Mouse (Mus musculus) left cerebral cortex, adult 2 months (tissue): ENCODE measurements around the gene Rnh1. TPM values are rescaled to one million over a fixed set of nuclear protein-coding genes. Genes with fewer than 3 reads are reported as not detected.

Source experiments
- DNase-seq, 2 experiments: peaks; one replicate each; pipeline ENCODE4 v3.0.0; 2021 to 2022; ENCODE audit warnings: low spot score in 2 of 2, mixed read lengths in 1 of 2; ENCODE audit errors: extremely low spot score in 1 of 2
- H3K27ac ChIP-seq: fragments of 200-600 bp; 2 replicates; pipeline ENCODE4 v1.8.1; 2022
- H3K4me3 ChIP-seq: fragments of 200-600 bp; 2 replicates; pipeline ENCODE4 v1.8.1; 2022
- CTCF ChIP-seq: fragments of 200-600 bp; IDR thresholded peaks from 2 replicates; pipeline ENCODE4 v1.8.1; 2022; ENCODE audit warnings: antibody characterized with exemption, mild to moderate bottlenecking, moderate library complexity
- intact Hi-C: fragments of 180-260 bp; cut with DNase I; formaldehyde crosslinking; loops from one replicate; pipeline ENCODE4 v1.15.1; 2025
- total RNA-seq, 2 experiments: library from RNA; stranded (reverse); gene quantifications; 2 replicates each; pipeline ENCODE4 v1.2.3; 2021

The Rnh1 gene
- total RNA-seq, 2 experiments from 2014 or later: 36.5 to 37.3 TPM

DNA sequence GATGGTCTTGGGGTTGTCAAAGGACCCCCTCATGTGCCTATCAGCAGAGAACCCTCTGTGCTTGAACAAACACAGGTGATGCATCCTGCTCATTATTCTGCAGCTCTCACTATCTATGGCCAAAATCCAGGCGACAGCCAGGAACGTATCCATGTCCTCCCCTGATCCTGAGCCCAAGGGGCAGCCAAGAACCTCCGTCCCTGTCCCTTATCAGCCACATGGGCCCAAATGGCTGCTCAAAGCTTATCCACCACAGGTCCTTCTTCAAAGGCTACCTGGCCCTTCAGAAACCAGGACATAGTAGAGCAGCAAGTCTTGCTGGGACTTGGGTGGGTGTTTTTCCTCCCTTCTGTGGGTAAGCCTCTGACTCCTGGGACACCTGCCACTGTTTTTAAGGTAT lies 15.5 kb upstream of the Rnh1 start:
- H3K4me3 ChIP-seq: no peak overlapping the region
- TF ChIP-seq CTCF: no peak
- no peak overlapping the region for H3K27ac ChIP-seq
- intact Hi-C loops: no loop called here
- no peak for DNase-seq

DNA sequence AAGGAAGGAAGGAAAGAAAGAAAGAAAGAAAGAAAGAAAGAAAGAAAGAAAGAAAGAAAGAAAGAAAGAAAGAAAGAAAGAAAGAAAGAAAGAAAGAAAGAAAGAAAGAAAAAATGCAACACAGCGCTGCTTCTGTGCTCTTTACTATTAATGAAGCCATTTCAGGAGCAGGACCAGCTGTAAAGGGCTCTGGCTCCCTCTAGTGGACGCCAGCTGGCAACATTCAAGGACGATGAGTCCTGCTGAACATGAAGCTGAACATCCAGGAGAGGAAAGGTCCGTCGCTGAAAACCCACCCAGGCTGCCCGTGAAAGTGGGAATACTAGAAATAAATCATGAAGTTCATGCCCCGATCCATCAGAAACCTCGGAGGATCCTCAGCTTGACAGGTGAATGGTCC lies 3.5 kb upstream of the Rnh1 start:
- intact Hi-C loops: loop anchor here (1.0 to 5.0 kb wide), 3 partner anchors 84 to 331 kb away; partner anchors contain the start of gene Scgb1c1
- peak; percentile 89 for TF ChIP-seq CTCF
- H3K27ac ChIP-seq: no peak overlapping the region
- peak; percentile 82 to 85 for DNase-seq
- H3K4me3 ChIP-seq: no peak overlapping the region

DNA sequence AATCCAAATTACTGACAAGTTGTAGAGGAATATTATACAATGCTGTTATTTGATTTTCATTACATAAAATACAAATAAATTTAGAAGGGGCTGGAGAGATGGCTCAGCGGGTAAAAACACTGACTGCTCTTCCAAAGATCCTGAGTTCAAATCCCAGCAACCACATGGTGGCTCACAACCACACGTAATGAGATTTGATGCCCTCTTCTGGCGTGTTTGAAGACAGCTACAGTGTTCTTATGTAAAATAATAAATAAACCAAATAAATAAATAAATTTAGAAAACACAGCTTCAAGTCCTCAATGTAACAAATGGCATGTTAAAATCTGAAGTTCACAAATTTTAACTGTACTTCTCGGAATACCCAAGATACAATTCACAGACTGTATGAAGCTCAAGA lies 2.4 kb upstream of the Rnh1 start:
- Histone ChIP-seq H3K27ac (no peak overlapping the region), H3K4me3 (no peak overlapping the region)
- intact Hi-C loops: loop anchor here (5.0 kb wide), 1 partner anchor 268 kb away; no protein-coding TSS in a partner anchor
- no peak for DNase-seq
- TF ChIP-seq CTCF: peak; percentile 8; the same call in 1 of the 2 replicates

DNA sequence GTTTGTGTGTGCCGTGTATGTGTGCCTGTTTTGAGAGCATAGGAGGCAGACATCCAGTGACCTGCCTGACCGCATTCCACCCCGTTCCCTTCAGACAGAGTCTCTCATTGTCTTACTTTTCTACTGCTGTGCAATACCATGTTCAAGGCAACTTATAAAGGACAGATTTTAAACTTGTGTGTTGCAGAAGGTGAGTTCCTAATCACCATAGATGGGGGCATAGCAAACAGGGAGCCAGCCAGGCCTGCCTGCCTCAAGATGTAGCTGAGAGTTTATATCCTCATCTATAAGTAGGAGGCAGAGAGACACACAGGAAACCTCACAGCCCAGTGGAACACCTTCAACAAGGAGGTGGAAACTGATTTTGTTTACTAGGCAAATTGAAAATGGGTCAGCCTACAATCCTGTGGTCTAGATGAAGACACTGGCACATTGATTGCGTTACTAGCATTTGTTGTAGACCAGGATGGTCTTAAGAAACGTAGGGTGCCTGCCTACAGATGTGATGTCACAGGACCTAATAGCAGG lies 730 bp upstream of the Rnh1 start:
- intact Hi-C loops: loop anchor here (2.0 to 5.0 kb wide), 4 partner anchors 43 to 316 kb away; partner anchors contain the start of genes Bet1l, Gm45785 and Ric8a
- peak overlapping the region; percentile 94 for H3K27ac ChIP-seq
- DNase-seq: no peak
- TF ChIP-seq CTCF: no peak
- H3K4me3 ChIP-seq: peak overlapping the region; percentile 78

DNA sequence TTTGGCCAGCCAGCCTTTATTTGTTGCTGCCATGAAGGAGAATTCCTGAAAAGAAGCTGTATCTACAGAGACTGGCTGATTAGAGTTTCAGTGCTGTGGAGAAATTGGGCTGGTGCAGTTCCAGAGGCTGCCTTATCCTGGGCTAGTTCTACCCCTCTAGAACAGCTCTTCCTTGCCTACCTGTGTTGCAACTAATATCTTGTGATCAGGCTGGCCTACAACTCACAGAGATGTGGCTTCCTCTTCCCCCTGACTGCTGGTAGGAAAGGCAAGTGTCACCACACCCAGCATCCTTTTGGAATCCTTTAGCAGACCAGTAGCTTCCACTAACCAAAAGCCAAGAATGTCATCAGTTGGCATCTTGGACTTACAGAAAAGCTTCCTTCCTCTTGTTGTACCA lies 2.8 kb downstream of the Rnh1 start:
- no peak for TF ChIP-seq CTCF
- Histone ChIP-seq H3K27ac (peak overlapping the region; percentile 40; the same call in 1 of the 2 replicates), H3K4me3 (no peak overlapping the region)
- DNase-seq: no peak
- intact Hi-C loops: loop anchor here (5.0 kb wide), 3 partner anchors 52 to 313 kb away; partner anchors contain the start of genes Bet1l, Gm45785 and Ric8a

DNA sequence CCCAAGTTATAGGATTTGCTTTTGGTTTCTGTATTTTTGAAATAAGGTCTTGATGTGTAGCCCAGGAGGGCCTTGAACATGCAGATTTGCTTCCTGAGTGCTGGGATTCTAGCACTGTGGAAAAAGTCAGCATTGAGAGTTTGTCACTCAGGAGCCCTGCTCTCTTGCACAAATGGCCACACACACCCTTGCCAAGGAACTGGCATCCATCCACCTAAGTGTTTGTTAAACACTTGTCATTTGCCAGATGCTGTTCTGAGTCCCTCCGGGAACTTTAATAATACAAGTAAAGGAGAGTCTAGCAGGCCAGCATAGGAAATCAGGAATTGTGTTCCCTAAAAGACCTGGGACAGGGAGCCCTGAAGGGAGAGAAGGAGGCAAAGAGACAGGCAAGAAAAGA lies 3.4 kb downstream of the Rnh1 start:
- no peak for TF ChIP-seq CTCF
- DNase-seq: no peak
- Histone ChIP-seq H3K4me3 (no peak overlapping the region), H3K27ac (peak overlapping the region; percentile 40; the same call in 1 of the 2 replicates)
- intact Hi-C loops: no loop called here

DNA sequence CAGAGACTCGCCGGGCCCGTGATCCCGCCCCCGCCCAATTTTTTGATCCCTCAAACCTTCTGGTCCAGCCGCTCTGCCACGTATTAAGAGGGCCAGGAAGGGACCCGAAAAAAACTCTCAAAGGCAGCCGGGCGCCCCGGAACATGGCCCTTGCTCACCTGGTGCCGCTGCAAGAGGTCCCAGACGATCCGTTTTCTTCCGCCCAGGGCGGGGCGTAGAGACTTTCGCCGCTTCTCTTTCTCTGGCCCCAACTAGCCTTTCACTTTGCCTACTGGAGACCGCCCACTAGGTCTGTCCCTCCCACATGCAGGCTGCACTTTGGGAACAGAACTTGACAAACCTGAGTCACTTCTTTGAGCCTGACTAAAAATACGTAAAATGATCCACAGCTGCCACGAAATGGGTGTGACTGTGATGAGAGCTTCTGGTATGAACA lies 4.1 kb downstream of the Rnh1 start:
- Histone ChIP-seq H3K27ac (peak overlapping the region; percentile 55), H3K4me3 (peak overlapping the region; percentile 49)
- intact Hi-C loops: no loop called here
- DNase-seq: peak; percentile 43 to 52
- TF ChIP-seq CTCF: no peak

DNA sequence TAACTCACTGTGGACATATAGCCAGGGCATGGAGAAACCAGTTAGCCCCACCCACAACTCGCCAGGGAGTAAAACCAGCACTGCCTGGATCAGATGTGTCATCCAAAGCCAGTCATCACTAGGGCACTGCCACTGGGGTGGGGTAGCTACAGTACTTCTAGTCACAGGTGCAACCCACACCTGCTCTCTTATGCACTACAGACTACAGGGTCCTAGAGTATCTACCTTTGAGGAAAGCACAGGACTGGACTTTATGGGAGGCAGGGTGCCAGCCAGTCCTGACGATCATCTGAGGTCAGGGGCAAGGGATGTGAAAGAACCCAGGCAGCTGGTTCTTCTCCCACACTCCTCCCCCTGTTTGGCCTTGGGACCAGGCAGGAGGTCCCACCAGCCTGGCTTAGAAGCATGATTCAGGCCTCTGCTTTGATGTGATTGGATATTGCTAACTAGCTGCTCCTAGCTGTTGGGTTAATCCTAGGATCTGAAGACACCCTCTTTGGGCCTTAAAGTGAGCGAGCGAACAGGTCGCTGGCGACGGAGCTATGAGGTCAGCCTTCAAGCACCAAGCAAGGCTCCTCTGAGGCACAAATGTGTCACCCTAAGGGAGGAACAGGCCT lies 4.6 kb downstream of the Rnh1 start:
- DNase-seq: no peak
- Histone ChIP-seq H3K4me3 (peak overlapping the region; percentile 49), H3K27ac (peak overlapping the region; percentile 55)
- intact Hi-C loops: no loop called here
- no peak for TF ChIP-seq CTCF

DNA sequence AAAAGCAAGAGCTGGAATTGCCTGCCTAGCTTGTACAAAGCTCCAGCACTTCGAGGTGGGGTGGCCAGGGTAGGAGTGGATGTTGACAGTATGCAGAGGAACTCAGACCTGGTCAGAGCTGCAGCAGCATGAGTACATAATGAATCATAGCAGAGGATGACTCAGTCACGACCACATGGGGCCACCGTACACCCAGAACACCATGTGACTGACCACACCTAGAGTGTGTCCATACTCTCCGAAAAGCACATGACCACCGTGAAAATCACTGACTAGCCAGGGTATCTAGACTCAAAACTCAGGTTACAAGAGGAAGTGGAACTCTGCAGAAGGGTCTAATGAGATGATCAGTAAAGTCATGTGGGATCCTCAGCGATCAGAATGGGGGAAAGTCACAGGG lies 7.8 kb downstream of the Rnh1 start:
- intact Hi-C loops: no loop called here
- TF ChIP-seq CTCF: no peak
- H3K4me3 ChIP-seq: no peak overlapping the region
- no peak overlapping the region for H3K27ac ChIP-seq
- no peak for DNase-seq

DNA sequence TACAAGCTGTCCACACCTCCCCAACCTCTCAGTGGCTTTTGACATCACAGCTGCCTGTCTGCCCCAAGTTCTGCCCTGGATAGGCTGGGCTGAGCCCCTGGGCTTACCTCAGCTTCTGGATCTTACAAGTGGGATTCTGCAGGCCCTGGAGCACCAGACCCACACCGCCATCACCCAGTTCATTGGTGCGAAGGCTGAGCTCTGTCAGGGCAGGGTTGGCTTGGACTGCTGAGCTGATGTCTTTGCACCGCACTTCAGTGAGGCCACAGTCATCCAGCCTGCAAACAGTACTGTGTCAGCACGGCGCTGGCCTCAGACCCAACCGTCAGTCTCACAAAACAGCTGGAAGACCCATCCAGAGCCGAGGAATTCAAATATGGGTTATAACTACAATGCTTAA lies 8.3 kb downstream of the Rnh1 start:
- intact Hi-C loops: no loop called here
- no peak for TF ChIP-seq CTCF
- no peak for DNase-seq
- H3K27ac ChIP-seq: no peak overlapping the region
- H3K4me3 ChIP-seq: no peak overlapping the region

DNA sequence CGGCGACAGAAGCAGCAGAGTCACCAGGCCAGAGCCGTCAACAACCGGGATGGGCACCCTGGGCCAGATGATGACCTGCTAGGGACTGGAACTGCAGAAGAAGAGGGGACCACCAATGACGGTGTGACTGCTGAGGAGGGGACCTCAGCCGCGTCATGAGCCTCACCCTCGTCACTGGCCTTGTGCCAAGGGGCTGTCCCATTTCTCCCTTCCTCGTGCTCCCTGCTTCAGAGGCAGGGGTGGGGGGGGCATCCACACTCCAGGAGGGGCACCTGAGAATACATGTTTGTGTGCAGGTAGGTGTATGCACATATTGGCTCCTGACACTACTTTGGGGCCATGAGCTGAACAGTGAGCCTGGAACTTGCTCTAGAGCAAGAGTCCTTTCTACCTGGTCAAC lies 17.3 kb downstream of the Rnh1 start:
- intact Hi-C loops: no loop called here
- no peak overlapping the region for H3K27ac ChIP-seq
- no peak for DNase-seq
- TF ChIP-seq CTCF: no peak
- H3K4me3 ChIP-seq: no peak overlapping the region

DNA sequence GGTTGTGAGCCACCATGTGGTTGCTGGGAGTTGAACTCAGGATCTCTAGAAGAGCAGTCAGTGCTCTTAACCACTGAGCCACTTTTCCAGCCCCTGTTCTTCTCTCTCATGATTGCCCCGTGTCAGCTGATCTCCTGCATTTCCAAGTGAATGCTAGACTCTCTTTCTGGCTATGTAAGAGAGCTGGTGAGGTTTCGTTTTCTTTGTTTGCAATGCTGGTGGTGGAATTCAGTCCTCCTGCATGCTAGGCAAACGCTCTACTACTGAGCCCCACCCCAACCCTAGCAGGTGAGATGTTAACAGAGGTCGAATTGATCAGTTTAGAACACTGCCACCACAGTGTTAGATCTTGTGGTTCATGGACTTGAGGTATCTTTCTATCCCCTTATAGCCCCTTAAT lies 24.0 kb downstream of the Rnh1 start:
- intact Hi-C loops: no loop called here
- Histone ChIP-seq H3K27ac (no peak overlapping the region), H3K4me3 (no peak overlapping the region)
- no peak for TF ChIP-seq CTCF
- DNase-seq: no peak

DNA sequence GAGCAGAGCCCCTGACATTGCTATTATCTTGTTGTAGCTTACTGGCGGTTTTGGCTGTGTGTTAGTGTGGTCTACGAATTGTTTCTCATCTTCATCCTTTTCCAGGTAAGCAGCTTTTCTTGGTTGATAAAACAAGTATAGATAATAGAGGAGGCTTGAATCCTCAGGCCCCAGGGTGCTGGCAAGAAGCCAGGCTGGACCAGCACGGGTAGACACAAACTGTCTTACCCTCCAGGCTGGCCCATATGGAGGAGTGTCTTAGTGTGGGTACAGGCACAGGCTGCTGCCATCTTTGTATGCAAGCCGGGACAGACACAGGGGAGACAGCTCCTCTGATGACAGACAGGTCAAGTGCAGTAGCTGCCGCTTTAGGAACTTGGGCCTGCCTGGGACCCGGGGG lies 25.6 kb downstream of the Rnh1 start:
- intact Hi-C loops: no loop called here
- TF ChIP-seq CTCF: no peak

More for the DNA sequence above, 25.6 kb downstream of the Rnh1 start:
- Histone ChIP-seq H3K4me3 (no peak overlapping the region), H3K27ac (no peak overlapping the region)
- no peak for DNase-seq
